Mouse (Mus musculus) forebrain, embryonic 15.5 days (tissue): ENCODE measurements around the gene Tmem178b. TPM values are rescaled to one million over a fixed set of nuclear protein-coding genes. Genes with fewer than 3 reads are reported as not detected.

Experiments used
- ATAC-seq: fragments of 200-750 bp; cut with Nextera tagmentation; replicated peaks from 2 replicates; pipeline ENCODE4 v1.8.0; 2017; ENCODE audit warnings: mild to moderate bottlenecking, moderate TSS enrichment, moderate library complexity
- H3K27ac ChIP-seq: fragments of 300-500 bp; sonication (generic); replicated peaks from 2 replicates; pipeline ENCODE4 v1.5.1; 2015; ENCODE audit warnings: mild to moderate bottlenecking, inconsistent platforms
- H3K27me3 ChIP-seq: fragments of 300-500 bp; sonication (generic); 2 replicates; pipeline ENCODE4 v1.6.1; 2015; ENCODE audit warnings: inconsistent platforms
- H3K36me3 ChIP-seq: fragments of 300-500 bp; sonication (generic); 2 replicates; pipeline ENCODE4 v1.6.1; 2015; ENCODE audit warnings: mild to moderate bottlenecking, inconsistent platforms
- H3K4me1 ChIP-seq: fragments of 300-500 bp; sonication (generic); 2 replicates; pipeline ENCODE4 v1.6.1; 2015; ENCODE audit warnings: inconsistent platforms
- H3K4me2 ChIP-seq: fragments of 300-500 bp; sonication (generic); replicated peaks from 2 replicates; pipeline ENCODE4 v1.6.1; 2015; ENCODE audit warnings: mild to moderate bottlenecking, inconsistent platforms
- H3K4me3 ChIP-seq: fragments of 300-500 bp; sonication (generic); 2 replicates; pipeline ENCODE4 v1.5.1; 2015; ENCODE audit warnings: mild to moderate bottlenecking, inconsistent platforms
- H3K9ac ChIP-seq: fragments of 300-500 bp; sonication (generic); replicated peaks from 2 replicates; pipeline ENCODE4 v1.6.1; 2015; ENCODE audit warnings: mild to moderate bottlenecking, inconsistent platforms
- H3K9me3 ChIP-seq: fragments of 300-500 bp; sonication (generic); 2 replicates; pipeline ENCODE4 v1.6.1; 2016; ENCODE audit warnings: inconsistent platforms
- WGBS: fragments of 180-500 bp; shearing (Covaris S2); methylation state at CpG from one replicate; pipeline ENCODE4 v1.1.7; 2015; ENCODE audit warnings: mixed read lengths; 5-methylcytosine and 5-hydroxymethylcytosine counted together
- polyA plus RNA-seq: library from polyadenylated mRNA; unstranded; fragments of >200 nt; fragmentation: Nextera tagmentation; extraction: Ambion mirVana; gene quantifications from 2 replicates; pipeline ENCODE4 v1.2.1, GENCODE M21; 2015

The Tmem178b gene
- polyA plus RNA-seq, 1 experiment from 2014 or later: 28.6 TPM

- Histone ChIP-seq H3K4me1 (peaks cover 3% of the 10 kb centered on the region; the same call in 1 of the 2 replicates), H3K36me3 (no peaks in the 10 kb centered on the region), H3K4me3 (no peak overlapping the region), H3K27ac (peak overlapping the region; percentile 16; the same call in 1 of the 2 replicates), H3K9me3 (no peaks in the 10 kb centered on the region), H3K27me3 (no peaks in the 10 kb centered on the region), H3K9ac (no peak overlapping the region), H3K4me2 (no peak overlapping the region)
- WGBS: 68% methylated on average over 10 of the region's 10 CpGs
- ATAC-seq: no peak
Observed at GRCm38 (mm10) chr6:40112488-40112887, 239.4 kb downstream of the Tmem178b start.

GRCm38 (mm10) chr6:40116225-40116624, 243.2 kb downstream of the Tmem178b start:
- 53% methylated on average over 3 of the region's 3 CpGs for WGBS
- no peak for ATAC-seq
- Histone ChIP-seq H3K4me3 (no peak overlapping the region), H3K27ac (0 out of 2 replicates have a peak overlapping the region, but pooled peaks have one; percentile 25), H3K4me1 (peaks cover 4% of the 10 kb centered on the region), H3K4me2 (no peak overlapping the region), H3K36me3 (no peaks in the 10 kb centered on the region), H3K9ac (no peak overlapping the region), H3K9me3 (no peaks in the 10 kb centered on the region), H3K27me3 (no peaks in the 10 kb centered on the region)

- H3K27ac ChIP-seq: no peak overlapping the region
- no peak overlapping the region for H3K9ac ChIP-seq
- no peak for ATAC-seq
- H3K4me1 ChIP-seq: peaks cover 14% of the 10 kb centered on the region
- H3K9me3 ChIP-seq: no peaks in the 10 kb centered on the region
- H3K36me3 ChIP-seq: no peaks in the 10 kb centered on the region
- H3K4me3 ChIP-seq: no peak overlapping the region
- H3K27me3 ChIP-seq: no peaks in the 10 kb centered on the region
- no peak overlapping the region for H3K4me2 ChIP-seq
- WGBS: 78% methylated on average over 2 of the region's 2 CpGs
Observed at GRCm38 (mm10) chr6:40120176-40120575, 247.1 kb downstream of the Tmem178b start.

GRCm38 (mm10) chr6:40121494-40121893, 248.4 kb downstream of the Tmem178b start:
- no peak overlapping the region for H3K4me2 ChIP-seq
- H3K27ac ChIP-seq: peak overlapping the region; percentile 57
- peak; percentile 55; the same call in 1 of the 2 replicates for ATAC-seq

GRCm38 (mm10) chr6:40123070-40123690, 250.1 kb downstream of the Tmem178b start:
- peak; percentile 60; the same call in 1 of the 2 replicates for ATAC-seq
- no peaks in the 10 kb centered on the region for H3K36me3 ChIP-seq
- no peak overlapping the region for H3K9ac ChIP-seq
- no peak overlapping the region for H3K4me2 ChIP-seq
- H3K27me3 ChIP-seq: no peaks in the 10 kb centered on the region
- H3K4me1 ChIP-seq: peaks cover 19% of the 10 kb centered on the region
- H3K4me3 ChIP-seq: no peak overlapping the region
- H3K27ac ChIP-seq: no peak overlapping the region
- WGBS: 54% methylated on average over 12 of the region's 12 CpGs
- no peaks in the 10 kb centered on the region for H3K9me3 ChIP-seq

More at GRCm38 (mm10) chr6:40121494-40121893, 248.4 kb downstream of the Tmem178b start:
- H3K9me3 ChIP-seq: no peaks in the 10 kb centered on the region
- no peaks in the 10 kb centered on the region for H3K27me3 ChIP-seq
- WGBS: 34% methylated on average over 4 of the region's 4 CpGs
- no peak overlapping the region for H3K9ac ChIP-seq
- no peaks in the 10 kb centered on the region for H3K36me3 ChIP-seq
- no peak overlapping the region for H3K4me3 ChIP-seq
- peaks cover 19% of the 10 kb centered on the region for H3K4me1 ChIP-seq

GRCm38 (mm10) chr6:40123960-40124359, 250.9 kb downstream of the Tmem178b start:
- ATAC-seq: no peak
- Histone ChIP-seq H3K9ac (no peak overlapping the region), H3K36me3 (no peaks in the 10 kb centered on the region), H3K4me1 (peaks cover 19% of the 10 kb centered on the region), H3K27ac (no peak overlapping the region), H3K27me3 (no peaks in the 10 kb centered on the region), H3K9me3 (no peaks in the 10 kb centered on the region), H3K4me2 (no peak overlapping the region), H3K4me3 (no peak overlapping the region)

GRCm38 (mm10) chr6:40128716-40129115, 255.6 kb downstream of the Tmem178b start:
- WGBS: 80% methylated on average over 6 of the region's 6 CpGs
- ATAC-seq: no peak
- H3K9ac ChIP-seq: no peak overlapping the region
- H3K4me3 ChIP-seq: no peak overlapping the region
- H3K4me2 ChIP-seq: no peak overlapping the region
- no peaks in the 10 kb centered on the region for H3K9me3 ChIP-seq
- H3K27ac ChIP-seq: no peak overlapping the region
- peaks cover 7% of the 10 kb centered on the region for H3K4me1 ChIP-seq
- no peaks in the 10 kb centered on the region for H3K27me3 ChIP-seq
- H3K36me3 ChIP-seq: no peaks in the 10 kb centered on the region

- 100% methylated on average over 1 of the region's 1 CpGs for WGBS
- Histone ChIP-seq H3K4me3 (no peak overlapping the region), H3K36me3 (no peaks in the 10 kb centered on the region), H3K27ac (no peak overlapping the region), H3K27me3 (no peaks in the 10 kb centered on the region), H3K4me2 (no peak overlapping the region), H3K9ac (no peak overlapping the region), H3K9me3 (no peaks in the 10 kb centered on the region), H3K4me1 (peaks cover 2% of the 10 kb centered on the region)
- no peak for ATAC-seq
Observed at GRCm38 (mm10) chr6:40131936-40132335, 258.9 kb downstream of the Tmem178b start.

GRCm38 (mm10) chr6:40133436-40133835, 260.4 kb downstream of the Tmem178b start:
- 93% methylated on average over 6 of the region's 6 CpGs for WGBS
- H3K9me3 ChIP-seq: no peaks in the 10 kb centered on the region
- no peaks in the 10 kb centered on the region for H3K36me3 ChIP-seq
- H3K27ac ChIP-seq: no peak overlapping the region
- H3K4me1 ChIP-seq: peaks cover 16% of the 10 kb centered on the region
- no peak overlapping the region for H3K4me3 ChIP-seq
- H3K27me3 ChIP-seq: no peaks in the 10 kb centered on the region
- no peak overlapping the region for H3K9ac ChIP-seq
- ATAC-seq: no peak
- no peak overlapping the region for H3K4me2 ChIP-seq

- Histone ChIP-seq H3K9me3 (no peaks in the 10 kb centered on the region), H3K9ac (no peak overlapping the region), H3K27me3 (no peaks in the 10 kb centered on the region), H3K4me2 (no peak overlapping the region), H3K4me3 (no peak overlapping the region), H3K36me3 (no peaks in the 10 kb centered on the region), H3K4me1 (peaks cover 16% of the 10 kb centered on the region), H3K27ac (no peak overlapping the region)
- WGBS: 86% methylated on average over 6 of the region's 6 CpGs
- ATAC-seq: no peak
Observed at GRCm38 (mm10) chr6:40135716-40136115, 262.6 kb downstream of the Tmem178b start.

GRCm38 (mm10) chr6:40137346-40137745, 264.3 kb downstream of the Tmem178b start:
- H3K9me3 ChIP-seq: no peaks in the 10 kb centered on the region
- H3K4me3 ChIP-seq: no peak overlapping the region
- H3K4me1 ChIP-seq: peaks cover 16% of the 10 kb centered on the region
- no peak overlapping the region for H3K4me2 ChIP-seq
- no peaks in the 10 kb centered on the region for H3K27me3 ChIP-seq
- WGBS: 13% methylated on average over 6 of the region's 6 CpGs
- 0 out of 2 replicates have a peak overlapping the region, but pooled peaks have one; percentile 9 for H3K27ac ChIP-seq
- ATAC-seq: peak; percentile 38; the same call in 1 of the 2 replicates
- H3K9ac ChIP-seq: no peak overlapping the region
- no peaks in the 10 kb centered on the region for H3K36me3 ChIP-seq

- no peak overlapping the region for H3K27ac ChIP-seq
- 27% methylated on average over 7 of the region's 7 CpGs for WGBS
- H3K9me3 ChIP-seq: no peaks in the 10 kb centered on the region
Observed at GRCm38 (mm10) chr6:40137831-40138520, 264.9 kb downstream of the Tmem178b start.

More at GRCm38 (mm10) chr6:40137831-40138520, 264.9 kb downstream of the Tmem178b start:
- no peaks in the 10 kb centered on the region for H3K36me3 ChIP-seq
- peaks cover 16% of the 10 kb centered on the region for H3K4me1 ChIP-seq
- no peak overlapping the region for H3K4me2 ChIP-seq
- H3K4me3 ChIP-seq: no peak overlapping the region
- ATAC-seq: peak; percentile 38
- no peaks in the 10 kb centered on the region for H3K27me3 ChIP-seq
- no peak overlapping the region for H3K9ac ChIP-seq
